ENCODE assay signal across 18 mouse cellular contexts in the genomic region with DNA sequence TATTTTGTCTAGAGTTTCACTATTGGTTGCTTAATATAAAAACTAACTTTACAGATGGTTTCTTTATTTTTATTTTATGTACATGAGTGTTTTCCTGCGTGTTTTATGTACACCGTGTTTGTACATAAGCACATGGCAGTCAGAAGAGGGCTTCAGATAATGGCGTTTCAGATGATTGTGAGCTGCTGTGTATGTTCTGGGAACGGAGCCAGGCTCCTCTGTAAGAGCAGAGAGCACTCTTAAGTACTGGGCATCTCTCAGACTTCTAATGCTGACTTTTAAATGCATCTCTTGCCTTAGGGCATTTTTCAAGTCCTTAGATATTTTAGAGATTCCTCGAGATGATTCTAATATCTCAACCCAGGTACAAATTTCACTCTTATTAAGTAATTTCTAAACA.
A peak's percentile ranks its signal among the peaks of the same experiment; 100 is the strongest.
DNase-seq lines count a peak whose midpoint lies in the region; ATAC-seq and TF ChIP-seq lines count a peak whose summit lies in the region.
"Had no signal": no experiment of that assay in that cellular context is flagged by ENCODE, and none has a peak within 500 bp of the region (broad histone marks: within the 10 kb centered on the region; RNA-seq: fewer than 3 reads in every experiment).

No protein-coding gene starts in this region.

- H3K27ac ChIP-seq in forebrain, embryonic 14.5 days (ENCODE audit: low read depth, low read length) = no peak overlapping the region
- H3K27ac ChIP-seq in forebrain, embryonic 12.5 days = no peak overlapping the region
- H3K27ac ChIP-seq in hindbrain, embryonic 14.5 days = no peak overlapping the region
- H3K27ac ChIP-seq in hindbrain, embryonic 11.5 days (ENCODE audit: low read depth, low read length) = no peak overlapping the region
- H3K27ac ChIP-seq in lung, embryonic 16.5 days (ENCODE audit: low read length) = no peak overlapping the region
- H3K27ac ChIP-seq: embryonic facial prominence, embryonic 10.5 days; forebrain, embryonic 15.5 days had no signal

- H3K4me1 ChIP-seq in forebrain, embryonic 14.5 days (ENCODE audit: control insufficient read depth, insufficient read depth, low read length) = no peaks in the 10 kb centered on the region
- no peaks in the 10 kb centered on the region for H3K4me1 ChIP-seq in forebrain, embryonic 12.5 days
- no peaks in the 10 kb centered on the region for H3K4me1 ChIP-seq in hindbrain, embryonic 14.5 days (replicated peaks; ENCODE audit: control insufficient read depth, insufficient read depth, low read length)
- no peaks in the 10 kb centered on the region for H3K4me1 ChIP-seq in hindbrain, embryonic 11.5 days (replicated peaks; ENCODE audit: control insufficient read depth, insufficient read depth, low read length)
- H3K4me1 ChIP-seq in lung, embryonic 16.5 days (replicated peaks; ENCODE audit: control insufficient read depth, insufficient read depth, low read length) = no peaks in the 10 kb centered on the region
- H3K4me1 ChIP-seq: embryonic facial prominence, embryonic 10.5 days; forebrain, embryonic 15.5 days had no signal

- no peaks in the 10 kb centered on the region for H3K27me3 ChIP-seq in forebrain, embryonic 14.5 days (replicated peaks; ENCODE audit: control insufficient read depth, insufficient read depth, low read length)
- no peaks in the 10 kb centered on the region for H3K27me3 ChIP-seq in forebrain, embryonic 12.5 days
- no peaks in the 10 kb centered on the region for H3K27me3 ChIP-seq in hindbrain, embryonic 14.5 days (ENCODE audit: control insufficient read depth, insufficient read depth, low read length)
- H3K27me3 ChIP-seq in hindbrain, embryonic 11.5 days (ENCODE audit: control insufficient read depth, insufficient read depth, low read length) = no peaks in the 10 kb centered on the region
- no peaks in the 10 kb centered on the region for H3K27me3 ChIP-seq in lung, embryonic 16.5 days (ENCODE audit: control insufficient read depth, insufficient read depth, low read depth, low read length)
- H3K27me3 ChIP-seq: forebrain, embryonic 15.5 days had no signal

- 64% methylated on average over 5 of the region's 5 CpGs for WGBS in forebrain, embryonic 14.5 days
- 83% methylated on average over 5 of the region's 5 CpGs for WGBS in forebrain, embryonic 12.5 days
- WGBS in hindbrain, embryonic 14.5 days = 70% methylated on average over 5 of the region's 5 CpGs
- WGBS in hindbrain, embryonic 11.5 days = 88% methylated on average over 5 of the region's 5 CpGs
- WGBS in lung, embryonic 16.5 days = 38% methylated on average over 5 of the region's 5 CpGs

- TF ChIP-seq CTCF in brain, embryonic 14.5 days (IDR thresholded peaks at IDR 0.05; ENCODE audit: borderline replicate concordance, extremely low read depth, insufficient read depth, insufficient read length) = no peak

- peak; percentile 41 for DNase-seq in forebrain, embryonic 14.5 days (ENCODE audit: low spot score)
- DNase-seq in hindbrain, embryonic 14.5 days (ENCODE audit: low spot score) = peak; percentile 37
- DNase-seq in hindbrain, embryonic 11.5 days (ENCODE audit: low spot score) = no peak
- DNase-seq in lung, postnatal 25 days (ENCODE audit: low spot score) = no peak
- DNase-seq in brain, embryonic 14.5 days (ENCODE audit: low read depth) = peak; percentile 67
- DNase-seq: adrenal gland, postnatal 10 days; B cell, adult 2 months; cerebellum, adult 2 months; gastrocnemius, postnatal 36 days; heart, adult 11 months had no signal

- no peaks in the 10 kb centered on the region for H3K9me3 ChIP-seq in forebrain, embryonic 14.5 days (replicated peaks; ENCODE audit: control insufficient read depth, low read length)
- H3K9me3 ChIP-seq in forebrain, embryonic 12.5 days = no peaks in the 10 kb centered on the region
- no peaks in the 10 kb centered on the region for H3K9me3 ChIP-seq in hindbrain, embryonic 14.5 days (ENCODE audit: control insufficient read depth, low read length)
- no peaks in the 10 kb centered on the region for H3K9me3 ChIP-seq in hindbrain, embryonic 11.5 days (ENCODE audit: control insufficient read depth, low read length)
- H3K9me3 ChIP-seq in lung, embryonic 16.5 days (ENCODE audit: control insufficient read depth, low read length) = no peaks in the 10 kb centered on the region
- H3K9me3 ChIP-seq: forebrain, embryonic 15.5 days had no signal

- H3K9ac ChIP-seq in forebrain, embryonic 14.5 days (ENCODE audit: low read length) = no peak overlapping the region
- H3K9ac ChIP-seq in forebrain, embryonic 12.5 days = no peak overlapping the region
- no peak overlapping the region for H3K9ac ChIP-seq in hindbrain, embryonic 14.5 days
- no peak overlapping the region for H3K9ac ChIP-seq in hindbrain, embryonic 11.5 days (ENCODE audit: low read depth, low read length)
- no peak overlapping the region for H3K9ac ChIP-seq in lung, embryonic 16.5 days (ENCODE audit: low read length)
- H3K9ac ChIP-seq: forebrain, embryonic 15.5 days had no signal

- ATAC-seq in forebrain, embryonic 14.5 days = no peak
- no peak for ATAC-seq in forebrain, embryonic 12.5 days (ENCODE audit: low FRiP score)
- ATAC-seq in hindbrain, embryonic 14.5 days (ENCODE audit: low FRiP score) = no peak
- no peak for ATAC-seq in hindbrain, embryonic 11.5 days (ENCODE audit: low FRiP score)
- ATAC-seq in lung, embryonic 16.5 days (ENCODE audit: low read depth) = peak; percentile 71; the same call in 1 of the 2 replicates
- ATAC-seq: CD4-positive, CD25-positive, alpha-beta regulatory T cell, adult 4 months; forebrain, embryonic 15.5 days; hindbrain, embryonic 16.5 days had no signal

- no peaks in the 10 kb centered on the region for H3K36me3 ChIP-seq in forebrain, embryonic 14.5 days (ENCODE audit: control insufficient read depth, insufficient read depth, low read length)
- no peaks in the 10 kb centered on the region for H3K36me3 ChIP-seq in forebrain, embryonic 12.5 days (replicated peaks)
- no peaks in the 10 kb centered on the region for H3K36me3 ChIP-seq in hindbrain, embryonic 14.5 days (replicated peaks; ENCODE audit: control insufficient read depth, insufficient read depth)
- no peaks in the 10 kb centered on the region for H3K36me3 ChIP-seq in hindbrain, embryonic 11.5 days (ENCODE audit: control insufficient read depth, insufficient read depth, low read length)
- H3K36me3 ChIP-seq in lung, embryonic 16.5 days (ENCODE audit: control insufficient read depth, insufficient read depth, low read length) = no peaks in the 10 kb centered on the region
- H3K36me3 ChIP-seq: embryonic facial prominence, embryonic 10.5 days; forebrain, embryonic 15.5 days; G1E had no signal

- H3K4me2 ChIP-seq in forebrain, embryonic 14.5 days (ENCODE audit: low read length) = no peak overlapping the region
- H3K4me2 ChIP-seq in forebrain, embryonic 12.5 days = no peak overlapping the region
- no peak overlapping the region for H3K4me2 ChIP-seq in hindbrain, embryonic 14.5 days (replicated peaks)
- no peak overlapping the region for H3K4me2 ChIP-seq in hindbrain, embryonic 11.5 days (replicated peaks; ENCODE audit: low read depth, low read length)
- H3K4me2 ChIP-seq in lung, embryonic 16.5 days (ENCODE audit: low read depth, low read length) = no peak overlapping the region
- H3K4me2 ChIP-seq: forebrain, embryonic 15.5 days; heart, embryonic 11.5 days had no signal

- no peak overlapping the region for H3K4me3 ChIP-seq in forebrain, embryonic 14.5 days (ENCODE audit: low read depth, low read length)
- no peak overlapping the region for H3K4me3 ChIP-seq in forebrain, embryonic 12.5 days (replicated peaks)
- H3K4me3 ChIP-seq in hindbrain, embryonic 14.5 days (replicated peaks; ENCODE audit: low read length) = no peak overlapping the region
- H3K4me3 ChIP-seq in hindbrain, embryonic 11.5 days (ENCODE audit: low read depth, low read length) = no peak overlapping the region
- no peak overlapping the region for H3K4me3 ChIP-seq in lung, embryonic 16.5 days (ENCODE audit: low read length)
- H3K4me3 ChIP-seq: embryonic facial prominence, embryonic 10.5 days; forebrain, embryonic 15.5 days had no signal

- TF ChIP-seq POLR2A in brain, embryonic 14.5 days (IDR thresholded peaks at IDR 0.05; ENCODE audit: borderline replicate concordance, extremely low read depth, insufficient read depth, insufficient read length, poor library complexity, severe bottlenecking) = no peak

Comparison
In these comparisons a context has a peak if more than half of its experiments do, and no peak if none do; other contexts are left out.
1. DNase-seq: peak in forebrain, embryonic 14.5 days (single experiment), hindbrain, embryonic 14.5 days (single experiment) and brain, embryonic 14.5 days (single experiment); none in hindbrain, embryonic 11.5 days (single experiment) and lung, postnatal 25 days (single experiment).